Mouse (Mus musculus) C2C12 (cell line): Measurements from ENCODE around the gene Nln.

Experiments used
- CTCF ChIP-seq: IDR thresholded peaks from one replicate; pipeline ENCODE4 v1.5.1; 2011; ENCODE audit not compliant: control insufficient read depth, insufficient read depth, insufficient read length
- FOSL1 ChIP-seq: IDR thresholded peaks from one replicate; pipeline ENCODE4 v1.8.0; 2011; ENCODE audit warnings: mild to moderate bottlenecking, low read length; ENCODE audit not compliant: poor library complexity, insufficient read depth, severe bottlenecking
- MAX ChIP-seq: IDR thresholded peaks from one replicate; pipeline ENCODE4 v1.6.1; 2011; ENCODE audit warnings: mild to moderate bottlenecking, control low read depth
- MYOD1 ChIP-seq: IDR thresholded peaks from one replicate; pipeline ENCODE4 v1.6.1; 2011; ENCODE audit warnings: low read depth; ENCODE audit not compliant: control insufficient read depth, insufficient read length
- MYOG ChIP-seq: IDR thresholded peaks from one replicate; pipeline ENCODE4 v1.6.1; 2011; ENCODE audit not compliant: control insufficient read depth, insufficient read length; ENCODE audit errors: extremely low read depth
- USF1 ChIP-seq: IDR thresholded peaks from one replicate; pipeline ENCODE4 v1.6.1; 2011; ENCODE audit warnings: low read depth, mild to moderate bottlenecking, control low read depth, moderate library complexity

DNA sequence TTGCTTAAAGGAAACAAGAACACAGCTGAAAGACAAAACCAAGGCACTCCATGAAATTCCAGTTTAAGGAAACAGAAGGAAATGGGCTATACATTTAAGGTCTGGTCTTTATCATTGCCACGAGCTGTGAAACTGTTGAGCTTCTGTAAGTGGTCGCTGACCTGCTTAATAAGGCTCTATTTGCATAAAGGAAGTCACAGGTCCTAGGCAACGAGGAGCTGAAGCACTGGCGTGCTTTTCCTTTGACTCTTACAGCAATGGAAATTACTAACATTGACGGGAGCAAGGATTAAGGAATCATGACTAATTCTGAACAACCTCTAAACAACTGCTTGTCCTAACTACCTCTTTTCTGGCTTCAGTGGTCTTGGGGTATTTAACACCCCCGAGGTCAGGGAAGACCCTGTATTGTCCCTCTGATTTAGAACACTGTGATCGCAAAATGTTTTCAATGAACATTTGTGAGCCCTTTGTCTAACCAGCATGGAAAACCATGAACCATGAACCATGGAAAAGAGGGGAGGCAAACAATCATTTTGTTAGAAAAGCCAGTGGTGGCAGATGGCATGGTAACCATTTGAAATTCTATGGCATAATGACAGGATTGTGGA is 90.8 kb downstream of the Nln start:
- TF ChIP-seq CTCF (no peak), MAX (no peak), FOSL1 (no peak), USF1 (no peak), MYOD1 (no peak), MYOG (no peak)
